Mouse (Mus musculus) frontal cortex, postnatal 25 days (tissue): ENCODE results near the gene Slc50a1.

Experiments used
- DNase-seq, 2 experiments: peaks; one replicate each; pipeline ENCODE4 v3.0.0; 2022; ENCODE audit warnings: low spot score in 2 of 2

Gene Slc50a1

DNA sequence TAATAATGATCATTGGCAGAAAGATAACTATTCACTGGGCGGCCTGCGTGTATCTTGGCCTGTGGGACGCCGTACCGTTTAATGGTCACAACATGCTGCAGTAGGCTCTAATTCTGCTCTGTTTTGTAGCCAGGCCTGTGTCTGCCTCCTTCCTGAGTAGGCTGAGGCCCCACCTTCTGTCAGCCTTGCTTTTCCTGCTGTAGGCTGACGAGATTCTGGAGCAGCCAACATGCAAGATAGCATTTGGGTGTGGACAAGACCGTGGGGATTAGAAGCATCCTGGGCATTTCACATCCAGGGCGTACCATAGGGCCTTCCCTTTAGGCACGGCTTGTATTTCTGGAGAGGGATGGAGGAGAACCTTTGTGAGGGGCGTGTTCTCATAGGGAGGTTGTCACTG lies 8.0 kb downstream of the Slc50a1 start:
- DNase-seq: no peak

DNA sequence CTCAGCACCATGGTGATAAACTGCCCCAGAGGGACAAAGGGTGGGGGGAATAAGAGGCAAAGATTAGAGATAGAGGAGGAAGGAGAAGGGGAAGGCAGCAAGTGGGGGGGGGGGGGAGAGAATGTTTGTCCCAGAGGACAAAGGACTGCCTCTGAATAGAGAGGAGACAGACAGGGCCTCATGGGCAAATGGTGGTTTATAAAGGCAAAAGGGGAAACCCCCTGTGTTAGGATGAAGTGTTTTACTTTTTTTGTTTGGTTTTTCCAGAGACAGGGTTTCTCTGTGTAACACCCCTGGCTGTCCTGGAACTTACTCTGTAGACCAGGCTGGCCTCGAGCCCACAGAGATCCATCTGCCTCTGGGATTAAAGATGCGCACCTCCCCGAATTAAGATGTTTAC lies 10.2 kb downstream of the Slc50a1 start:
- DNase-seq: no peak

DNA sequence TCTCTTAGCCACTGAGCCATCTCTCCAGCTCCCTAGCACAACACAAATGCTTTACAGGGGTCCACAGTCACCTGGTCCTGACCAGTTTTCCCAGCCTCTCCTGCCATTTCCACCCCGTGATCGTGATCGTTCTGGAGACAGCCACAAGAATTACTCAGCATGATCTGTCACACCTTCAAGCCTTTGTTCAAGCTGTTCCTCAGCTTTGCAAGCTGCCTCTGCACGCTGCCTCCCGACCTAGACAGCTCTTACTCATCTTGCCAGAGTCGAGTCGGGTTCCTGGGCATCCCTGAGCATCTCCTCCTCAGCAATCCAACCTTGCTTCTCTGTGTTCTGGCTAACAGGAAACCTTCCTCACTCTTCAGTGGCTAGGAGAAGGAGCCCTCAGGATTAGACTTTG lies 11.3 kb downstream of the Slc50a1 start, which contains the start of gene Dpm3:
Gene Dpm3 (plus strand): TSS at position 283 of the 400 bp plus-strand sequence.
- DNase-seq: no peak

DNA sequence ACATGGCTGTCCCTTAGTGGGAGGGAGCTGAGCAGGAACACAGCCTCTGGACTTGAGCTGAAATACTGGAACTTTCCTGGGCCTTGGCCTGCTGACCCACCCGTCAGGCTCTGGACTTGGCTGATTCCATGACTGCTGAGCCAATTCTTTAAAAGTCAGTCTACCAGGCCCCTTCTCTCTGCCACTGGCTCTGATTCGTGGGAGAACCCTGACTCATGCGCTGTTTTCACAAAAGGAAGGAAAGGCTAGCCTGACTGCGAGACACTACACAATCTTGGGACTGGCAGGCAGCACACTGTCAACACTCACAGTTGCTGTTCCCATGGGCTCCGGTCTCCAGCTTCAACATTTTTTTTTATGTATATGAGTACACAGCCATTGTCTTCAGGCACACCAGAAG lies 14.2 kb downstream of the Slc50a1 start:
- DNase-seq: no peak

DNA sequence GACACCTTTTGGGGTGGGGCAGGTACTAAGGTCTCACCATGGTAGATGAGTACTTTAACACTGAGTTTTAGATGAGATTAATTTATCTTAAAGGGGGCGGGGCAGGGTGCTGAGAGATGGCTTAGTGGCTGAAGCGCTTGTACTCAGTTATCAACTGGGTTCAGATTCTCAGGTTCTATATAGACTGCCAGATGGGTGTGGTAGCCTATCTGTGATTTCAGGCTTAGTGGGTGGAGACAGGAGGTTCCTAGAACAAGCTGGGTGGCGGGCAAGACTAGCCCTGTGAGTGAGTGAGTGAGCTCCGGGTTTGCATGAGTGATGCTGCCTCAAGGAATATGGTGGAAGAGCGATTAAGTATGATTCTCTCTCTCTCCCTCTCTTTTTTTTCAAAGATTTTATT lies 15.4 kb downstream of the Slc50a1 start:
- no peak for DNase-seq

DNA sequence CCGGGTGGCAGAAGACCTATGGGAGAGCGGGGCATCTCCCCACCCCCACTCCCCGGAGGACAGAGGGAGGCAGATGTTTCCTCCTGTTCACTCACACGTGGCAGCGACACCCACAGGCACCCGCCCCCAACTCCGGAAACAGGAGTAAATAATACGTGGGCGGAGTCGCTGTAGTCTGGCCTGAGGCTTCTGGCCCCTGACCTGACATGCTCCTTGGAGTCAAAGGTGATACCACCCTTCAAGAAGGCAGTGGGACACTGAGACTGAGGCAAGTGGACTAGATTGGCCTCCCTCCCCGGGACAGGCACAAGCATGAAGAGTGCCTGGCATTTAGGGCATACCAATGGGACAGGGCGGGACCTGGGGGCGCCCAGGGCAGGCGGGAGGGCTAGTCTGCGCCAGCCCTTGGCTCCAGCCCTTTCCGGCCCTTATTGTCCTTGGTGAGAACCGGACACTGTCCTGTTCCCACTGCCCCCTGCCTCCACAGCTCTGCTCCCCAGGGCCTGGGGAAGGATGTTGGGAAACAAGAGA lies 18.9 kb downstream of the Slc50a1 start:
- DNase-seq: no peak

DNA sequence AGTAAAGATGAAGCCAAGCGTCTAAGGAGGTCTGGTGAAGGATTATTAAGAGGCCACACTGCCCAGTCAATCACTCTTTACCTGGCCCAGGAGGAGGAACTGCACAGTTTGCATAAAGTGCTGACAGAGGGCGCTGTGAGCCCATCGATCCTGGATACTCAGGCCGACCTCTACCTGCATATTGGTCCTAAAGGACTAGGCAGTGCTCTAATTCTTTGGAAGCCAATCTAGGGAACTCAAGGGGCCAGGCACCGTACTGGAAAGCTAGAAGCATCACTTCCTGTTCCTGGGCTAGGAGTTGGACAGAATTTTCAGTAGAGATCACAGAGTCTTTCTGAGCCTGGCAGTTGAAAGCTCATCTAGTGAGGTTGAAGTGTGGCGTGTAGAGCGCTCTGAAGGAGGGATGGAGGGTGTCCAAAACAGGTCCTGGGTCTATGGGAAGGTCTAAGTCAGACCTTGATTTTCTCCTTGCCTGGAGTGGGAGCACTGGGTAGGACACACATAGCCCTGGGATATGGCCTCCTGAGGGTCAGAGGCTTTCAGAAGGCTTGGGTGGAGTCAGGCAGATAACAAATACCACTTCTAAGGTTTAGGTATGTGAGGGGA lies 19.8 kb downstream of the Slc50a1 start:
- no peak for DNase-seq

DNA sequence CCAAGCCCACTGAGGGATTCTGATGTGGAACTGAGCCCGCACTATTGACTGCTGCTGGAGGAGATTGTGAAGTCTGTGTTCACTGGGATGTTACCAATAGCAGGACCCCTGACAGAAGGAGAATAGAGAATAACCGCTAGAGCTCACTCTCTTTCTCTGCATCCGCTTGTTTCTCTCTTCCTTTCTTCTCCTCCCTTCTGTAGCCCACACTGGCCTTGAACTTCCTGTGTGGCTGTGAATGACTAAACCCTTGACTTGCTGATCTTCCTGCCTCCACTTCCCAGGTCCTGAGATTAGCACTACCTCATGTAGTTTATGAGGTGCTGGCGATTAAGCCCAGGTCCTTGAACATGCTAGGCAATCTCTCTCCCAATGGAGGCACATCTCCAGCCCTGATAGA lies 22.9 kb downstream of the Slc50a1 start:
- DNase-seq: no peak

DNA sequence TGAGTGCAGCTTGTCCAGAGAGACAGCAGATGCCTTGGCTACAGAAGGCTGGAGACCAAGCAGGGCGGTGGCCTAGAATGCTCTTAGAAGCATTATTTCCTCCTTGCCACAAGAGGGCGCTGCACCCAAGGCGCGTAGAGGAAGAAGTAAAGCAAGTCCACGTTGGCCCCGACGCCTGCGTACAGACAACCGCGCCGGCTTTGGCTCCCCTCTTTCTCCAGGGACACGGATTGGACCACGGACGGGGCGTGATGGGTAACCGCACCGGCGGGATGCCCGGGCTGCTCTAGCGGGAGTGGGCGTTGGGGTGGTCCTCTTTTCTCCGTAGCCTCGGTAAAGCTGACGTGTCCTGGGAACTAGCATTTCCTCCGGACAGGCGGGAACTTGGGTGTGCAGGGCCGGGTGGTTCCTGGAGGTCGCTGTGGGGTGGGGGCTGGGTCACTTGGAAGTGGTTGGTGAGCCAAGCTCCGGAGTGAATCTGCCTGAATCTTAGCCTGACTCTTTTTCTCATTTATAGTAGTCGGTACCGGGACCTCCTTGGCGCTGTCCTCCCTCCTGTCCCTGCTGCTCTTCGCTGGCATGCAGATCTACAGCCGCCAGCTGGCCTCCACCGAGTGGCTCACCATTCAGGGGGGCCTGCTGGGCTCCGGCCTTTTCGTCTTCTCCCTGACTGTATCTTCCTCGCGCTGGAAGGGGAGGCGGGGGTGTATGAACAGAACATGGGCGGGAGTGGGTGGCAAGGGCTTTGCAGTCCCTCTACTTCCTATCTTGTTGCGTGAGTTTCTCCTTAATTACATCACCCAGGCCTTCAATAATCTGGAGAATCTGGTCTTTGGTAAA lies 23.9 kb downstream of the Slc50a1 start, which contains the start of gene Trim46:
Gene Trim46 (minus strand): TSS at position 49 of the 840 bp plus-strand sequence.
- DNase-seq: peak; percentile 80 to 84

DNA sequence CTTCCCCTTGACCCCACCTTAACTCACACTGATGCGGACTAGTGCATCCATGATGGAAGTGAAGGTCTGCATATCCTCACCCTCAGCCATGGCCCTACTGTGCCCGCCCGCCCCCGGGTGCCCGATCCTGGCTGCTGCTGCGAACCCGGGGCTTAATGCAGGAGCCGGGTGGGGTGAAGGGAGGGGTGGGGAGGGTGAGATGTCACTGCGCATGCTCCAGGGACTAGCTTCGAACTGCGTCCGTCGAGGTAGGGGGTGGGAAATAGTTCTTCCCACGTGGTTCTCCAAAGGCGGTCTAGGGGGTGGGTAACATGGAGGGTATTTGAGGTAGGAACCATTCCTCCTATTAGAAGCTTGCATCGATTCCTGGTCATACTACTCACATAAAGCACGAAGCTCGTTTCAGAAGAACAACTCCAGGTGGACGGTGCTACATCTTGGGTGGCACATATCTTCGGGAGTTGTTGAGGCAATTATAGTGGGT lies 24.6 kb downstream of the Slc50a1 start, which contains the start of gene Krtcap2:
Gene Krtcap2 (plus strand): TSS at position 279 of the 484 bp plus-strand sequence.
- DNase-seq: peak in 1 of 2 experiments; percentile 53

DNA sequence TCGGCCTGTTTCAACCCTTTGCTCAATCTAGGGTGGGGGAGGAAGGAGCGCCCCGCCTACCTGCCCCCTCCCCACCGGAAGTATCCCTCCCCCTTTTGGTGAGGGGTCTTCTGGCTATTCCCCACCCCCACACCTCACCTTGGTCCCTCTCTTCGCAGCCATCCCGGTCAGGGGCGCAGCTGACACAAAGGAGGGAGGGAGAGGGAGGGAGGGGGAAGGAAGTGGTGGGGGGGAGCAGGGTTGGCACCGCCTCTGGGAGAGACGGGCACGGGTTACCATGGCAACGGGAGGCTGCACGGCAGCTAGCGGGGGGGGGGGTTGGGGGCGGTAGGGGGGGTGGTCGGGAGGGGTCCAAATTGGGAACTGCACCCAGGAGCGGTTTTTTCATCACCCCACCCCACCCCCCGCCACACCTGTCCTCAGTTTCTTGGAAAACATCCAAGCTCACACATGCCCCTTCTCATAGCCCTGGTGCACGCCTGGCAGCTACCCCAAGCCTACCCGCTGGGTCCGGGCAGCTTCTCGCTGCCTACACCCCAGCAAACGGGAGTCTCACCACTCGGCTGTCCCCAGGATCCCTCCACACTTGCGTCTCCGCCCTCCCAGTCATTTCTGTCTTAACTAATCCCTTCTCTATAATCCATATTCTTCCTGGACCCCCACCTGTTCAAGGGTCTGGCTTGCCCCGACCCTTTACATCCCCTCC lies 25.2 kb downstream of the Slc50a1 start:
- no peak for DNase-seq

DNA sequence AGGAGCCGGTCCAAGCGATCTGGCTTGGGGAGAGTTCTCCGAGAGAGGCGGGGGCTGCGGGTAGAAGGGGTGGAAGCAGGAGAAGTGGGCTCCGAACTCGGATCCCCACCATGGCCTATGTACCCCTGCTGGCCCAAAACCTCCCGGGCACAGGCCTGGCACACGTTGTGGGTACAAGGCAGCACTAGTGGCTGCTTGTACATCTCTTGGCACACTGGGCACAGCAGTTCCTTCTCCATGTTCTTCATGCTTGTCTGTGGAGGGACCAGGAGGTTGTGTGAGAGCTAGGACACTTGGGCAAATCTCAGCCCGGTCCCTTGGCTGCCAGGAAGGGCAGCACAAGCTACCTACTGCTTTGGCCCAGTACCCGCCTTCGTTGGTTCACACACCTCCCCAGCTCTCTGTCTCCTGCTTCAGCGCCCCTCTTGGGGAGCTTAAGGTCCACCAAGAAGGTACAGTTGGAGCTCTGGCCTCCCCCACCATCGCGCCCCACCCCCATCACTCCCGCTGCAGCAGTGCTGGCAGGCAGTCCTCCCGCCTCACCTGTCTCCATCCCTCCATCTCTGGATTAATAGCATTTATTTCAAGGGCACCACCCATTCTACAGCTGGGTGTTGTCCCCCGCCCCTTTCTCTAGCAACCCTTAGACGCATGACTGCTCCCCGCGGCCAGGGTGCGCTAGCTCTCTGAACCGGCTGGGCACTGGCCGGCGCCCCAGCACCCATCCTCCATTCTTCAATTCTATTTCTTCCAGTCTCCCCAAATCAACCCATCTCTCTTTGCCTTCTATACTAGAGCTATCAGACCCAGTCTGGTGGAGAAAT lies 26.0 kb downstream of the Slc50a1 start:
- no peak for DNase-seq

DNA sequence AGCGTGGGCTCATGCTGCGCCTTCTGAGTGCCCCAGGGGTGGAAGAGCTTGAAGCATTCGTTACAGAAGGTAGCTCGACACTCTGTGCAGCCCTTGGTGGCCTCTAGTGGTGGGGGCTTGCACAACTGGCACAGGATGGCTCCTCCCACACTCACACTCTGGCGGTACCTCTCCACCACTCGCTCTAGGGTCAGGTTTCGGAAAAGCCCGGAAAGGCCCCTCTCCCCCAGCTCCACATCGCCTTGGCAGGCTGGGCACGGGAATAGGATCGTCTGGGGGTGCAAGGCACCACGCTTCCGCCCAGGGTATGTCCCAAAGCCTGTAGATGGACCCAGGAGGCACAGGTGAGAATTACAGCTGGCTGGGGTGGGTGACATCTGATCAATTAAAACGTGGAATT lies 26.8 kb downstream of the Slc50a1 start:
- DNase-seq: no peak

DNA sequence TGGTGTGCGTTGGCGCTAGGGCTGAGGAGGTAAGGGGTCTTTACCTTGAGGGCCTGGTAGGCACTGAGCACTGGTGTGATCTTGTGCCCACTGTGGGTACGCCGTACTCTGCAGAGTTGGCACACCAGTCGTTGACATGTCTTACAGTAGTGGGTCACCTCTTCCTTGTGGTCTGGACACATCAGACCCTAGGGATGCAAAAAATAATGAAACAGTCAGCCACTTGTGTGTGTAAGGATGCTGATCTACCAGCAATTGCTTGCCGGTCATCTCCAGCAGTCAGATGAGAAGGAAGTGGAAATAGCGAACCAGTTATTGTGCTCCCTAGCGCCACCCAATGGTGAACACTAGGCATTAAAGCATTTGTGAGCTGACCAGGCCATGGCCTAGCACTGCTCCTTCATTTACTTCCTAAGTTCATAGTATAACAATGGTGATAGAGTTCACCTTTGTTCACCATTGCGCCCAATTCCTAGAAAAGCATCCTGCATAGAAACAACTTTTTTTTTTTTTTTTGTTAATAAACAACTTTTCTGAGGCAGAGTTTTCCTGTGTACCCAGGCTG lies 28.0 kb downstream of the Slc50a1 start:
- DNase-seq: no peak

DNA sequence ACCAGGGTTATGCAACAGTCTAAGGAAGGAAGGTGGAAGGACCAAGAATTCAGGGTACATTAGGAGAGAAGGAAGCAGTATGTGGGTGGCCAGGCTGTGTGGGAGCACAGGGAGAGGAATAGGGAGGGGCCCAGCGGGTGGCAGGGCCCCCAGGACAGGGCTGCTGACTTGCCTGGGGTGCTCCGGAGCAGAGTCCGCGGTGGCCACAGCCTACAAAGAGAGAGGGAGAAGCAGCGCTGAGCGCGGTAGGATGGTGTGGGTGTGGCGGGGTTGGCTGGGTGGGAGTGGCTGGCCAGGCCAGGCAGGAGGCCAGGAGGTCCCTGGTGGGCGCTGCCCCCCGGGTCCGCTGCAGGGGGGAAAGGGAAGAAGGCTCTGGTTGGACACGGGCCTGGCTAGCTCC lies 31.9 kb downstream of the Slc50a1 start:
- DNase-seq: no peak

DNA sequence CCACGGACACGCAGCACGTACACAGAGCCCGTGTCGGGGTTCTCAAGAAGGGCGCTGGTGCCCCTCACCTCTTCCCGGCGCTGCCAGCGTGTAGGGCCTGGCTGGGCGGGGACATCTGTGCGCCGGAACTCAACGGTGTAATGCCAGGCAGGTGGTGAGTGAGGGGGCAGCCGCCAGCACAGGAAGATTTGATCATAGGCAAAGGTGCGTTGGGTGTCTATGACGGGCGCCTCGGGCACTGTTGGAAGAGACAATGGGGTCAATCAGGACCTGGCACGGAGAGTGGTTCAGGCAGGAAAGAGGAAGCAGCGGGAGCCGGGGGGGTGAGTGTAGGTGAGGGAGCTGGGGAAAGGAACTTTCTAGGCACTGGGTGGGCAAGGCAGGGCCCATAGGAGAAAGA lies 32.7 kb downstream of the Slc50a1 start:
- no peak for DNase-seq

DNA sequence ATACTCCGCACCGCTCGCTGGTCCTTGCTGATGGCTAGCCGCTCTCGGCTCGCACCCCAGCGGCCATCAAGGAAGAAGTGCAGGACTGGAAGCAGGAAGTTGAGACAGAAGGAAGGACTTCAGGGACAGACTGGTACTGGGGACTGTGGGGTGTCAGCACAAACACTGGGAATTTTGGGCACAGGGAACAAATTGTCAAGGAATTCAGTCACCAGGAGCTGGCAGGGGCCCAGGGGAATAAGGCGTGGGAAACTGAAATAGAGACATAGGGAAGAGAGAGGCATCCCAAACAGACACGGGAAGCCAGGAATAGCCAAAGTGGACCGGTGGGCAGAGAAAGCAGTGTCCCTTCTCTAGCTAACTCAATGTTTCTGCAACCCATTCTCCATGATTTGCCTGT lies 33.9 kb downstream of the Slc50a1 start:
- DNase-seq: no peak

DNA sequence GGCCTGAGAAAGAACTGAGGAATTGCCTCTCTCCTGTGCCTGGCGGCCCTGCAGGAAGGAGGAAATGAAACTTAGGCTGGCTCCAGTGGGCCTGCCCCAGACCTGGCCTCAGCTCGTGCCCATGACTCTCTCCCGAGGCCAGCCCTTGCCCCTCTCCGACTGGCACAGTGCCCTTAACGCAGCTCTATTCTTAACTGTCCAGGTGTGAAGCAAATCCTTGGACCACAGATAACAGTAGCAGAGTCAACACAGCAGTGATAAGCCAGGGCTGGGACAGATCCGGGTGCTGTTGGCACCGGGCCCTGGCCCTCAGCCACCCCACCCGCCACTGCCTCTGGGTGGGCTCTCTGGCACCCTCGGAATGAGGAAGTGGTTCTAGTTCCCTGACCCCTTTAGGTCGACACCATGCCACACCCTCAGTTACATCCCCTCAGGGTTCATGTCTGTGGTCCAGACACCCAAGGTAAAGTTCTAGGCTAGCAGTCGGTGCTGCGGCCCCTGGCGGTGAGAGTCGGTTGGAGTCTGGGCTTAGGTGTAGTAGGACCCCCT lies 36.7 kb downstream of the Slc50a1 start:
- no peak for DNase-seq

DNA sequence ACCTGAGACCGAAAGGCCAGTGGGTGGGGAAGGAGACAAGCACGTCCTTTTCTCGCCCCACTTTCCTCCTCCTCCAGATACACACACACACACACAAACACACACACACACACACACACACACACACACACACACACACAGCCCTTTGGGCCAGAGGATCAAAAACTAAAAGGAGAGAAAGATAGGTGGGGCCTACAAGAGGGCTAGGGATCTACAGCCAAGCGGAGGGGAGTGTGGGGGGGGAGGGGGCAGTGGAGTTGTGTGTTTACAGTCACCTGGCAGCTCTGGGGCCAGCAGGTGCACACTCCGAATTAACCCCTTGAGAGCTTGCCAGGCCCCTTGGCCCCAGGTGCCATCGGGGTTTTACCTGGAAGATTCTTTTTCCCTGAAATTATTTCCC lies 37.8 kb downstream of the Slc50a1 start:
- DNase-seq: no peak

DNA sequence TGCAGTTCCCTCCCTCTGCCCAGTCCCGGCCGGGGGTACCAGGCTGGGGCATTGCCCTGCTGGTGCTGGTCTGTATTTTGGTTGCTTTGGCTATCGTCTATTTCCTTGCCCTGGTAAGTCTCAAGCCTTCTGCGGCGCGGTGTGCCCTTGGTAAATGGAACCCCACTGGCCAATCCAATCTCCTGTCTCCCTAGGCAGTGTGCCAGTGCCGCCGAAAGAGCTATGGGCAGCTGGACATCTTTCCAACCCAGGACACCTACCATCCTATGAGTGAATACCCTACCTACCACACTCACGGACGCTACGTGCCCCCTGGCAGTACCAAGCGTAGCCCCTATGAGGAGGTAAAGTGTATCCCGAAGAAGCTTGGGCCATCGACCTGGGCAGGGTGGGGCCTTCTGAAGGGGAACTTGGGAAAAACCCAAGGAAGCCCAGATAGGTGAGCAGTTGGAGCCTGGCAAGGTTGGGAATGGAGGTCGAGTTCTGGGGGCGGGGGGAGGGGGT lies 38.5 kb downstream of the Slc50a1 start:
- no peak for DNase-seq
